Comparison of ENCODE assay signal across 19 mouse cellular contexts in the genomic region with DNA sequence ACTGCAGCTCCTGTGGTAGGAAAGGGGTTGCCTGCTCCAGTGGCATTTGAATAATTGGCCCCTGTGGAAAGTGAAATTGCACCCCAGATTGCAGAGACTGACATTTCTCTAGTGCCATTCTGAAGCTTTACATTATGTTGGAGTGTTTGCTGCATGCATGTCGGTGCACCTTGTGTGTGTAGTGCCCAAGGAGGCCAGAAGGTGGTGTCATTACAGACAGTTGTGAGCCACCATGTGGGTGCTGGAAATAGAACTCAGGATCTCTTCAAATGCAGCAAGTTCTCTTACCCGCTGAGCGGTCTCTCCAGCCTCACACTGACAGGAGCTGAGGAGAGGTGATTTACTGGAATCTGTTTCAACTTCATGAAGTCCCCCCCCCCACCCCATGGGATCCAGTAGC.
DNase-seq lines count a peak whose midpoint lies in the region; ATAC-seq and TF ChIP-seq lines count a peak whose summit lies in the region.
"Had no signal": no experiment of that assay in that cellular context is flagged by ENCODE, and none has a peak within 500 bp of the region (broad histone marks: within the 10 kb centered on the region; RNA-seq: fewer than 3 reads in every experiment).

No protein-coding gene starts in this region.

- H3K4me2 ChIP-seq in lung, postnatal 0 days (replicated peaks; ENCODE audit: low read depth, low read length): no peak overlapping the region
- H3K4me2 ChIP-seq in heart, embryonic 11.5 days: no peak overlapping the region
- H3K4me2 ChIP-seq: embryonic facial prominence, embryonic 12.5 days; embryonic facial prominence, embryonic 15.5 days; heart, embryonic 13.5 days; hindbrain, embryonic 14.5 days had no signal

- no peak for TF ChIP-seq POLR2A in heart, adult 2 months (IDR thresholded peaks at IDR 0.05; ENCODE audit: insufficient read depth, low read depth, low read length)

- WGBS in heart, adult 2 months: 90% methylated on average over 3 of the region's 3 CpGs
- 95% methylated on average over 3 of the region's 3 CpGs for WGBS in lung, postnatal 0 days
- 87% methylated on average over 3 of the region's 3 CpGs for WGBS in heart, embryonic 11.5 days (ENCODE audit: insufficient replicate concordance)

- no peak for ATAC-seq in lung, postnatal 0 days
- no peak for ATAC-seq in heart, embryonic 11.5 days (replicated peaks; ENCODE audit: insufficient number of reproducible peaks, low FRiP score, low TSS enrichment)
- ATAC-seq: forebrain, embryonic 14.5 days; forebrain, postnatal 0 days had no signal

- H3K4me1 ChIP-seq in heart, adult 2 months (ENCODE audit: control insufficient read depth, insufficient read depth, low read length): 0 out of 2 replicates have a peak, but pooled peaks cover 1% of the 10 kb centered on the region
- no peaks in the 10 kb centered on the region for H3K4me1 ChIP-seq in lung, postnatal 0 days (ENCODE audit: insufficient read depth, low read depth, low read length)
- no peaks in the 10 kb centered on the region for H3K4me1 ChIP-seq in E14TG2a.4 (replicated peaks; ENCODE audit: low read depth, low read length)
- H3K4me1 ChIP-seq in heart, embryonic 11.5 days (ENCODE audit: control insufficient read depth, insufficient read depth, low read length): no peaks in the 10 kb centered on the region
- H3K4me1 ChIP-seq: heart, embryonic 13.5 days had no signal

- no peaks in the 10 kb centered on the region for H3K9me3 ChIP-seq in lung, postnatal 0 days (ENCODE audit: low read length)
- no peaks in the 10 kb centered on the region for H3K9me3 ChIP-seq in E14TG2a.4 (ENCODE audit: low read length)
- no peaks in the 10 kb centered on the region; the same call in 1 of the 2 replicates for H3K9me3 ChIP-seq in heart, embryonic 11.5 days (replicated peaks; ENCODE audit: control insufficient read depth, low read length)
- H3K9me3 ChIP-seq: embryonic facial prominence, embryonic 12.5 days; embryonic facial prominence, embryonic 15.5 days; heart, embryonic 13.5 days; hindbrain, embryonic 10.5 days had no signal

- no peak overlapping the region for H3K4me3 ChIP-seq in heart, adult 2 months
- H3K4me3 ChIP-seq in lung, postnatal 0 days (ENCODE audit: low read depth, low read length): no peak overlapping the region
- no peak overlapping the region for H3K4me3 ChIP-seq in E14TG2a.4 (replicated peaks; ENCODE audit: low read length)
- no peak overlapping the region for H3K4me3 ChIP-seq in heart, embryonic 11.5 days (ENCODE audit: low read depth, low read length)
- H3K4me3 ChIP-seq: embryonic facial prominence, embryonic 12.5 days; embryonic facial prominence, embryonic 15.5 days; gastrocnemius, adult 2 months; heart, embryonic 13.5 days; hindbrain, embryonic 10.5 days had no signal

- H3K9ac ChIP-seq in heart, adult 2 months (ENCODE audit: low read depth, low read length): no peak overlapping the region
- H3K9ac ChIP-seq in lung, postnatal 0 days (replicated peaks; ENCODE audit: low read depth): no peak overlapping the region
- no peak overlapping the region for H3K9ac ChIP-seq in heart, embryonic 11.5 days (ENCODE audit: low read depth, low read length)
- H3K9ac ChIP-seq: embryonic facial prominence, embryonic 12.5 days; embryonic facial prominence, embryonic 15.5 days; forebrain, postnatal 0 days; heart, embryonic 13.5 days; hindbrain, embryonic 14.5 days had no signal

- no peaks in the 10 kb centered on the region for H3K79me2 ChIP-seq in heart, adult 2 months (replicated peaks; ENCODE audit: control insufficient read depth, insufficient read depth, low read length)

- intact Hi-C loops in heart, adult 2 months (cut with DNase I): no loop called here
- intact Hi-C loops in heart, postnatal 14 days (cut with DNase I): no loop called here

- no peak for TF ChIP-seq EP300 in heart, adult 2 months (IDR thresholded peaks at IDR 0.05; ENCODE audit: insufficient read depth, low read depth, low read length)
- no peak for TF ChIP-seq EP300 in lung, postnatal 0 days (IDR thresholded peaks at IDR 0.05)

- no peaks in the 10 kb centered on the region for H3K27me3 ChIP-seq in heart, adult 2 months (ENCODE audit: control insufficient read depth, insufficient read depth, low read length)
- H3K27me3 ChIP-seq in lung, postnatal 0 days (replicated peaks; ENCODE audit: insufficient read depth, low read length): no peaks in the 10 kb centered on the region
- H3K27me3 ChIP-seq in E14TG2a.4 (ENCODE audit: insufficient read depth, low read length): peaks cover 10% of the 10 kb centered on the region; the same call in 1 of the 2 replicates
- H3K27me3 ChIP-seq in heart, embryonic 11.5 days (ENCODE audit: control insufficient read depth, insufficient read depth, low read length): no peaks in the 10 kb centered on the region
- H3K27me3 ChIP-seq: embryonic facial prominence, embryonic 12.5 days; embryonic facial prominence, embryonic 15.5 days had no signal

- TF ChIP-seq CTCF in heart, adult 2 months (IDR thresholded peaks at IDR 0.05): 0 out of 2 replicates have a peak, but pooled peaks have one; percentile 2
- peak; percentile 8; the same call in 1 of the 2 replicates for TF ChIP-seq CTCF in lung, postnatal 0 days (IDR thresholded peaks at IDR 0.05)
- peak; percentile 41 for TF ChIP-seq CTCF in E14TG2a.4 (conservative IDR thresholded peaks at IDR 0.05; ENCODE audit: low read length)

- H3K27ac ChIP-seq in heart, adult 2 months: no peak overlapping the region
- no peak overlapping the region for H3K27ac ChIP-seq in lung, postnatal 0 days (ENCODE audit: low read length)
- no peak overlapping the region for H3K27ac ChIP-seq in heart, embryonic 11.5 days (ENCODE audit: low read depth, low read length)
- H3K27ac ChIP-seq: embryonic facial prominence, embryonic 12.5 days; embryonic facial prominence, embryonic 15.5 days; gastrocnemius, adult 2 months; heart, embryonic 13.5 days; hindbrain, embryonic 10.5 days; hindbrain, embryonic 14.5 days had no signal

- no peak for DNase-seq in heart, adult 2 months
- DNase-seq in heart, postnatal 14 days: no peak
- DNase-seq in lung, postnatal 0 days (ENCODE audit: low spot score): no peak
- no peak for DNase-seq in lung, postnatal 4 days
- DNase-seq in ZHBTc4 (ENCODE audit: low read depth, low spot score): peak; percentile 56
- DNase-seq: cerebellum, adult 18-20 months; cerebellum, adult 9-10 months; cerebellum, postnatal 25 days; forebrain, postnatal 0 days; gastrocnemius, adult 2 months; gastrocnemius, postnatal 14 days had no signal

- H3K36me3 ChIP-seq in heart, adult 2 months (ENCODE audit: control insufficient read depth, insufficient read depth, low read length): no peaks in the 10 kb centered on the region
- H3K36me3 ChIP-seq in lung, postnatal 0 days (ENCODE audit: insufficient read depth, low read length): no peaks in the 10 kb centered on the region
- H3K36me3 ChIP-seq in E14TG2a.4 (ENCODE audit: insufficient read depth, low read length): no peaks in the 10 kb centered on the region
- no peaks in the 10 kb centered on the region for H3K36me3 ChIP-seq in heart, embryonic 11.5 days (ENCODE audit: control insufficient read depth, insufficient read depth, low read length)
- H3K36me3 ChIP-seq: embryonic facial prominence, embryonic 12.5 days; embryonic facial prominence, embryonic 15.5 days; heart, embryonic 13.5 days; hindbrain, embryonic 10.5 days had no signal
